Mouse (Mus musculus) left cerebral cortex, adult 2 months (tissue): ENCODE results near the gene Bsx. TPM values are rescaled to one million over a fixed set of nuclear protein-coding genes. Genes with fewer than 3 reads are reported as not detected.
A peak's percentile ranks its signal among the peaks of the same experiment; 100 is the strongest.

Source experiments
- DNase-seq, 2 experiments: peaks; one replicate each; pipeline ENCODE4 v3.0.0; 2021 to 2022; ENCODE audit warnings: low spot score in 2 of 2, mixed read lengths in 1 of 2; ENCODE audit errors: extremely low spot score in 1 of 2
- H3K27ac ChIP-seq: fragments of 200-600 bp; 2 replicates; pipeline ENCODE4 v1.8.1; 2022
- H3K4me3 ChIP-seq: fragments of 200-600 bp; 2 replicates; pipeline ENCODE4 v1.8.1; 2022
- CTCF ChIP-seq: fragments of 200-600 bp; IDR thresholded peaks from 2 replicates; pipeline ENCODE4 v1.8.1; 2022; ENCODE audit warnings: antibody characterized with exemption, mild to moderate bottlenecking, moderate library complexity
- intact Hi-C: fragments of 180-260 bp; cut with DNase I; formaldehyde crosslinking; loops from one replicate; pipeline ENCODE4 v1.15.1; 2025
- long read RNA-seq, 2 experiments: library from polyadenylated mRNA; stranded (forward); transcript quantifications; one replicate each; pipeline ENCODE4 v2.0.0; 2021; ENCODE audit warnings: borderline mapping rate in 2 of 2
- total RNA-seq, 2 experiments: library from RNA; stranded (reverse); gene quantifications; 2 replicates each; pipeline ENCODE4 v1.2.3; 2021

The Bsx gene
- not detected for total RNA-seq
- long read RNA-seq, experiment 1, result 0 reads
- long read RNA-seq, experiment 2, result 0 reads

- Histone ChIP-seq H3K4me3 (no peak within 1 kb of the TSS), H3K27ac (no peak within 1 kb of the TSS)
- TF ChIP-seq CTCF, result no peak
- DNase-seq, result no peak
- intact Hi-C loops, result no loop called here
Observed at GRCm38 (mm10) chr9:40873556-40874470, at the start of gene Bsx. Gene Bsx (plus strand): TSS chr9:40874127.

GRCm38 (mm10) chr9:40825601-40826000 lies 48.3 kb upstream of the Bsx start:
- Histone ChIP-seq H3K27ac (no peak overlapping the region), H3K4me3 (no peak overlapping the region)
- DNase-seq, result no peak
- no peak for TF ChIP-seq CTCF
- intact Hi-C loops, result no loop called here

- intact Hi-C loops, result no loop called here
- DNase-seq, result no peak
- no peak overlapping the region for H3K4me3 ChIP-seq
- no peak overlapping the region for H3K27ac ChIP-seq
- TF ChIP-seq CTCF, result no peak
Observed at GRCm38 (mm10) chr9:40827366-40827765, 46.6 kb upstream of the Bsx start.

- intact Hi-C loops, result loop anchor here (1.0 to 5.0 kb wide), 2 partner anchors 148 to 358 kb away; no protein-coding TSS in a partner anchor
- no peak overlapping the region for H3K4me3 ChIP-seq
- no peak overlapping the region for H3K27ac ChIP-seq
- peak; percentile 87 for TF ChIP-seq CTCF
- peak; percentile 72 to 83 for DNase-seq
Observed at GRCm38 (mm10) chr9:40834569-40834968, 39.4 kb upstream of the Bsx start.

- intact Hi-C loops, result loop anchor here (5.0 kb wide), 1 partner anchor 371 kb away; no protein-coding TSS in a partner anchor
- peak; percentile 10 for TF ChIP-seq CTCF
- H3K4me3 ChIP-seq, result no peak overlapping the region
Observed at GRCm38 (mm10) chr9:40836681-40837080, 37.2 kb upstream of the Bsx start.

GRCm38 (mm10) chr9:40839662-40840061 lies 34.3 kb upstream of the Bsx start:
- intact Hi-C loops, result loop anchor here (5.0 kb wide), 1 partner anchor 368 kb away; no protein-coding TSS in a partner anchor
- DNase-seq, result no peak
- H3K4me3 ChIP-seq, result no peak overlapping the region
- no peak for TF ChIP-seq CTCF
- H3K27ac ChIP-seq, result no peak overlapping the region

More at GRCm38 (mm10) chr9:40836681-40837080, 37.2 kb upstream of the Bsx start:
- DNase-seq, result no peak
- no peak overlapping the region for H3K27ac ChIP-seq

GRCm38 (mm10) chr9:40851515-40851914 lies 22.4 kb upstream of the Bsx start:
- intact Hi-C loops, result no loop called here
- no peak for TF ChIP-seq CTCF
- DNase-seq, result no peak
- H3K4me3 ChIP-seq, result no peak overlapping the region
- H3K27ac ChIP-seq, result no peak overlapping the region

GRCm38 (mm10) chr9:40858461-40859160 lies 15.3 kb upstream of the Bsx start:
- Histone ChIP-seq H3K27ac (no peak overlapping the region), H3K4me3 (peak overlapping the region; percentile 41)
- DNase-seq, result no peak
- TF ChIP-seq CTCF, result no peak
- intact Hi-C loops, result no loop called here

GRCm38 (mm10) chr9:40859196-40859595 lies 14.7 kb upstream of the Bsx start:
- TF ChIP-seq CTCF, result no peak
- Histone ChIP-seq H3K27ac (no peak overlapping the region), H3K4me3 (peak overlapping the region; percentile 41)
- no peak for DNase-seq
- intact Hi-C loops, result no loop called here

- Histone ChIP-seq H3K4me3 (no peak overlapping the region), H3K27ac (no peak overlapping the region)
- TF ChIP-seq CTCF, result no peak
- intact Hi-C loops, result no loop called here
- DNase-seq, result no peak
Observed at GRCm38 (mm10) chr9:40870331-40870730, 3.6 kb upstream of the Bsx start.

GRCm38 (mm10) chr9:40871369-40872155 lies 2.4 kb upstream of the Bsx start:
- DNase-seq, result no peak
- TF ChIP-seq CTCF, result no peak
- H3K27ac ChIP-seq, result no peak overlapping the region
- peak overlapping the region; percentile 19; the same call in 1 of the 2 replicates for H3K4me3 ChIP-seq
- intact Hi-C loops, result no loop called here

GRCm38 (mm10) chr9:40872156-40872478 lies 1.8 kb upstream of the Bsx start:
- Histone ChIP-seq H3K27ac (no peak overlapping the region), H3K4me3 (peak overlapping the region; percentile 19; the same call in 1 of the 2 replicates)
- intact Hi-C loops, result no loop called here
- peak in 1 of 2 experiments; percentile 15 for DNase-seq
- peak; percentile 49 for TF ChIP-seq CTCF
